Mouse (Mus musculus) v-Abl transformed pro-B cells (cell line): ENCODE measurements around the gene Slc2a5.

Source experiments
- in situ Hi-C, 2 experiments: fragments of 400-800 bp; cut with MboI; formaldehyde crosslinking; loops; one replicate each; pipeline ENCODE4 v1.15.1; 2025; ENCODE audit not compliant: unreplicated experiment in 2 of 2

Slc2a5 gene

DNA sequence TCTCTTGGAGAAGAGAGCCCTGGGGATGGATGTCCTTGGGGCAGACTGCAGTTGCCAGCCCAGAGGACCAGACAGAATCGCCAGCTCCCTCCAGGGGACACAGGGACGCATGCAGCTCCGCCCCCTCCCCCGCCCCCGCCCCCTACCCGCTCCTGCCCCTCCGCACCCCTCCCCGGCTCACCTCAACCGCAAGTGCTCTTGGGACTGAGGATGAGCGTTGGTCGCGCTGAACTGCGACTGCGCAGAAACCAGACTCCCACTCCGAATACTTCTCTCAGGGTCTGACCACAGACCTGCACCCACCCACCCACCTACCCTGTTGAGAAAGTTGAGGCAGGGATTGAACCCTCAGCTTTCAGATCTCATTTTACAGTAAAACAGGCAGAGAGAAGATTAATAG lies at the start of gene Slc2a5:
Gene Slc2a5, plus strand, starts transcription at position 229 of the 400 bp plus-strand sequence.
- in situ Hi-C loops, result loop anchor here (25.0 kb wide), 2 partner anchors 507 to 982 kb away; partner anchors contain the start of genes Cenps (in 1 of the 2) and Cort (in 1 of the 2)

DNA sequence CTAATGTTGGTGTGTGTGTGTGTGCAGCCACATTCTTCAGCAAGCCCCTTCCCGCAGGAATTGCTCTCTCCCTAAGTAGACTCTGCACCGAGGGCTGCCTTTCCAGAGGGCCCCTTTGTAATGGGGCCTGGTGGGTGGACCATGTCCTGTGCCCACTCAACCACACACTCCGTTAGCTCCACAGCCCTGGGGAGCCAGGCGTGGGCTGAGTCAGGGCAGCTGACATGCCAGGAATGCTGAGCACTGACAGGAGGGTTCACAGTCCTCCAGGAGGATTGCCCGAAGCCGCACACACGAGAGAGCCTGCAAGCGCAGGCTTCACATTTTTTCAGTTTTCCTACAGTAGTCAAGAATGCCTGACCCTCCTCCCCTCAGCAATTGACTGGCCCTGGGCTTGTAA lies 48.9 kb upstream of the Slc2a5 start:
- in situ Hi-C loops, result loop anchor here (5.0 kb wide), 1 partner anchor 33 kb away; no protein-coding TSS in a partner anchor

DNA sequence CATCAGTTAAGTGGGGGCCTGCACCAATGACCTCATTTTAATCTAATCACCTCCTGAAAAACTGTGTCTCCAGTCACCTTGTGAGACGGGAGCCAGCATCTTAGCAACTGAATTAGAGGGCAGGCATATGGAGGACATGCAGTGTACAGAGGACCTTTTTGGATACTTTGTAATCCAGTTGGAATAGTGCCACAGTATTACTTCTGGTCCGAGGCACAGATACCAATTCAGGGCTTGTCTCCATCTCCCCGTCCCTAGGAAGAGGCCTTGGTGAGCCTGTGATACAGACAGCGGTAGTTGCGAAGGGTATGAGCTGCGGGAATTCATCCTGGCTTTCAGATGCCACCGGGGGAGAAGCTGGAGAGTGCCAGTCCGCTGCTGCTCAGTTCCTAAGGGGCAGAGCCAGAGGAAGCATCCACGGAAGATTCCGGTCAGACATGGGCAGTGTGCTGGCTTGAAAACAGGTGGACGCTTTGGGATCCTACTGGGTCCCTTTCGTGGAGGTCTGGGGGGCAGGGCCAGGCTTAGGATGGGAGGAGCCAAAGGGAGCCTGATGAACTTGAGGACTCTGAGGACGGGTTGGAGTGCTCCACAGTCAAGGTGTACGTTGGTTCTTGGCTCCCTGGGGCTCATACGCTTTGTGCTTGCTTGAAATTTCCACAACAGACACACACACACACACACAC lies 46.5 kb upstream of the Slc2a5 start:
- in situ Hi-C loops, result loop anchor here (5.0 kb wide), 1 partner anchor 35 kb away; no protein-coding TSS in a partner anchor

DNA sequence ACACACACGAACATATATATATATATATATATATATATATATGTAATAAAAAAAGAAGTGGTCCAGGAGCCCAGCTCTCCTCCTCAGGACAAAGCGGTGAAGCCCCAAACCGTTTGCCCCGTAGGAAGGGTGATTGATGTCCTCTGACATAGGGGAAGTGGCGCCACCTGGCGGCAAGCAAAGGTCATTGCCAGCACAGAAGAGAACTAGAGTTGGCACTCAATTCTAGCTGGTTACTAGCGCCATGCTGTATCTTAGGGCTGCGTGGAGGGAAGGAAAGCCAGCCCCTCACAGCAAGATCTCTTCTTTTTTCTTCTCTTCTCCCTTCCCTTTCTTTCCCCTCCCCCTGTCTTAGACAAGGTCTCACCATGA lies 46.0 kb upstream of the Slc2a5 start:
- in situ Hi-C loops, result loop anchor here (5.0 kb wide), 1 partner anchor 36 kb away; no protein-coding TSS in a partner anchor

DNA sequence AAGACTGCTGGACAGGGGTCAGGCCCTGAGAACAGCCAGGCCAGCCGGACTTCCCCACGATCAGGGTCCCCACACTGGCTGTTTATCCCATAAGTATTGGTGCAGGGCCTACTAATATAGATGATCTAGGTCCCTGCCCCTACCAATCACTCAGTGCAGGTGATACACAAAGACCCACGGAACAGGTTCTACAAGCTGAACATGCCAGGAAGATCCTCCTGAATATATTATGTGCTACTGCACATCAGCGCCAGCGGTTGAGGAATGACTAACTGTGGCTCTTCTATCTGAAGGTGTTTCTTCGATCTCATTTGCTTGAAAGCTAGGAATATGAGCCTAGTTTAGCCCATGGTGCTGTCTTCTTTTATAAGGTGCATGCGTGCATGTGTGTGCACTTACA lies 43.7 kb upstream of the Slc2a5 start:
- in situ Hi-C loops, result no loop called here

DNA sequence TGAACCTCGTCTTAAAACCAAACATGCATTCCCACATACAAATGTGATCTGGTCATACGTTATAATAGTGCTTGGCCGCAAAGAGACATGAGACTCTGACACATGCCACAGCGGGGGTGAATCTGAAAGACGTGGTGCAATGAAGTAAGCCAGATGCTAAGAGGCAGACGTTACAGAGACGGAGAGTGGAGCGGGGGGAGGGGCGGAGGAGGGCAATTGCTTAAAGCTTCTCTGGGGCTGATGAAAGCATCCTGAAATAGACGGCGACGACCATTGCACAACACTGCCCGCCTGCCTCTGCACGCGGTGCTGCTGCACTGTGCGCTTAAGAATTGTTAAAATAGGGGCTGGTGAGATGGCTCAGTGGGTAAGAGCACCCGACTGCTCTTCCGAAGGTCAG lies 42.9 kb upstream of the Slc2a5 start:
- in situ Hi-C loops, result no loop called here

DNA sequence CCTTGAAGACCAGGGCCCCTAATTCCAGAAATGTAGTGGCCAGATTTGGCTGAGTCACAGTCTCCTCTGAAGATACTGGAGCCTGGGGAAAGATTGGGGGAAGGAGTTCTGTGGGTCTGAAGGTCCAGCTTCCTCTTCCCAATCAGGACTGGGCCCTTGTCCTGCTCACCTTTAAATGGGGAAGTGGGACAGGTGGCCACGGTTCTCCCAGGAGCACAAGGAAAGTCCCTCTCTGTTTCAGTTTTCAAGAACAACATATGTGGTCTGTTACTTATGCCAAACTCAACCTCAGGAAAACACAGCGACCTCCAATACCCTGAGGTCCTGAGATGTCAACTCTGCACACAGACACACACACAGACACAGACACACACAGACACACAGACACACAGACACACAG lies 40.4 kb upstream of the Slc2a5 start:
- in situ Hi-C loops, result no loop called here

DNA sequence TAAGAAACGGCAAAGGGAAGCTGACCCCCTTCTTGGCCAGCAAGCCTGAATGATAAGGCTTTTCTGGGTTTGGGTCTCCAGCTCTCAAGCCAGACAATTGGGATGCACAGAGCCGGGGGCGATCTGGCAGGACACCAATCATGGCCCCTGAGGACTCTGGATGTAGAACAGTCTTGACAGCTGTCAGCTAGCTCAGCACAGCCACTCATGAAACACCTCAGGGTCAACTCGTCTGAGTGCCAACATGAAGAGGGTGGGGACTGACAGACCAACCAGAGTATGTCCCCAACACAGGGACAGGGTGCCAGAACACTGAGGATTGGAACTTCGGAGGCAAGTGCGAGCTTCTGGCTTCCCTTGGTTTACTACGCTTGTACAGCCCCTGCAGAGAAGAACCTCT lies 39.8 kb upstream of the Slc2a5 start:
- in situ Hi-C loops, result no loop called here

DNA sequence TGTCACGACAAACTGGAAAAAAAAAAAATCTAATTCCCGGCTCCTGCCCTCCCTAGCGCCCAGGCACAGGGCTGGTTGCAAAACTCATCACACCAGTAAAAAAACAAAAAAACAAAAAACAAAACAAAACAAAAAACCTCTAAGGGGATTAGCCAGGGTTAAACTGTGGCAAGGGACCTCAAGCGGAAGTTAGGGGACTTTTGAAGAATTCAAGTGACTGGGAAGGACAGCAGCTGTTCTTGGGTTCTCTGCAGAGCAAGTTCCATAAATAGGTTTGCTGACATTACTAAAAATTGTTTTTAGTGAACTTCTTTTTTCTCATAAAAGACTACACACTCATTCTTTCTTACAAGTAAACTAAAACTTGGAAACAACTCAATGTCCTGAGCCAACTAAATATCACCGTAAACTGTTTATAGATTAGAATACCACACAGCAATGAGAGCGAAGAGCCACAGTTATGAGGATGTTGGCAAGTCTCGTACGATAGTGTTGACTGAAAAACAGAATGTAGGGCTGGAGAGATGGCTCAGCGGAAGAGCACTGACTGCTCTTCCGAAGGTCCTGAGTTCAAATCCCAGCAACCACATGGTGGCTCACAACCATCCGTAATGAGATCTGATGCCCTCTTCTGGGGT lies 38.6 kb upstream of the Slc2a5 start:
- in situ Hi-C loops, result no loop called here

DNA sequence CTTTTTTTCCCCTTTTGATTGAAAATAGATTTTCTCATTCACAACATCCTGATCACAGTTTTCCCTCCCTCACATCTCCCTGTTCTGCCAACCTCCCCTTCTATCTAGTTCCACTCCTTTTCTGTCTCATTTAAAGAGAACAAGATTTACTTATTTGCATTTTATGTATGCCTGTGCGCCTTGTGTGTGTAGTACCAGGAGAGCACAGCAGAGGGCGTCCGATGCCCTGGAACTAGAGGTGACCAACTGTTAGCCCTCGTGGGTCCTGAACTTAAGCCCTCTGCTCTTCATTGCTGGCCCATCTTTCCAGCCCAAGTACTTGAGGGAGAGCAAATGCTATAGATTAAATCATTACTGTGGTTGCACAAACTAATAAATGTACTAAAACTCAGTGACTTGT lies 33.7 kb upstream of the Slc2a5 start:
- in situ Hi-C loops, result no loop called here

DNA sequence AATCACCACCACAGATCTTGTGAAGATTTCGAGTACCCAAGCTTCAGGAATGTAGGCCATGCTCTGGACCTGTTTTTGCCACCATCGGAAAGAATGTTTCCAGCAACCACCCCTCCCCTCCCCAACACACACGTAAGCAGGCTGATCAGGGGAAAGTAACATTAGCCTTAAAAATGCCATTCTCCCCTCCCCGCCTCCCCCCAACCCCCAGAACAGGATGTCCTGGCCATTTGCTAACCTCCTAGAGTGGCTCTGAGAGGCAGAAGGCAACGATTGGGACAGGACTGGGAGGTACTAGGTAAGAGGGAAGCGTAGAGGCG lies 32.3 kb upstream of the Slc2a5 start:
- in situ Hi-C loops, result no loop called here

DNA sequence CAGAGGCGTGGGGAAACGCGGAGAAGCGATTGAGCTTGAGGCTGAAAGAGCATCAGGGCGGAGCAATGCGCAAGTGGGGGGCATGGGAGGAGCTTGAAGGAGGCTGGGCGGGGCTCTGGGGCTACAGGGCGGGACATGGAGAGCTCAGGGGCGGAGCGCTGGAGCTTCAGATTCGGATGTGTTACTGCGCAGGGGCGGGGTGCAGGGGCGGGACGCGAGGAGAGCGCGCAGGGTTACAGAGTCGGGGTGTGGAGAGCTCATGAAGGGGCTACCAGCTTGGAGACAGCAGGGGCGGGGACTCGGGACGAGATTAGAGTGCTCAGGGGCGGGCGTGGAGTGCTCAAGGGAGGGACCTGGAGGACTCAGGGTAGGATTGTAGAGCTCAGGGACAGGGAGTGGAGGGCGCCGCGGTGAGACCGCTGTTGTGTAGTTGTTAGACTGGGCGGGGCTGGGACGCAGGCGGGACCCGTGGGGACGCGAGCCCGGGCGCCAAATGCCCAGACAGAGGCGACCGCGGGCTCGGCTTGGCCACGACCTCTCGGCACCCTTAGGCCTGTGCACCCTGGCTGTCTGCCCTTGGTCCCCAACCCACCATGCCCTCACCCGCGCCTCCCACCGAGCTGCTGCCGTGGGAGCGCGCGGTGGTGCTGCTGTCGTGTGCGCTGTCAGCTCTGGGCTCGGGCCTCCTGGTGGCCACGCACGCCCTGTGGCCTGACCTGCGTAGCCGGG lies 31.8 kb upstream of the Slc2a5 start, which contains the start of gene Gpr157:
Gene Gpr157, plus strand, starts transcription at position 205 of the 729 bp plus-strand sequence.
- in situ Hi-C loops, result no loop called here

DNA sequence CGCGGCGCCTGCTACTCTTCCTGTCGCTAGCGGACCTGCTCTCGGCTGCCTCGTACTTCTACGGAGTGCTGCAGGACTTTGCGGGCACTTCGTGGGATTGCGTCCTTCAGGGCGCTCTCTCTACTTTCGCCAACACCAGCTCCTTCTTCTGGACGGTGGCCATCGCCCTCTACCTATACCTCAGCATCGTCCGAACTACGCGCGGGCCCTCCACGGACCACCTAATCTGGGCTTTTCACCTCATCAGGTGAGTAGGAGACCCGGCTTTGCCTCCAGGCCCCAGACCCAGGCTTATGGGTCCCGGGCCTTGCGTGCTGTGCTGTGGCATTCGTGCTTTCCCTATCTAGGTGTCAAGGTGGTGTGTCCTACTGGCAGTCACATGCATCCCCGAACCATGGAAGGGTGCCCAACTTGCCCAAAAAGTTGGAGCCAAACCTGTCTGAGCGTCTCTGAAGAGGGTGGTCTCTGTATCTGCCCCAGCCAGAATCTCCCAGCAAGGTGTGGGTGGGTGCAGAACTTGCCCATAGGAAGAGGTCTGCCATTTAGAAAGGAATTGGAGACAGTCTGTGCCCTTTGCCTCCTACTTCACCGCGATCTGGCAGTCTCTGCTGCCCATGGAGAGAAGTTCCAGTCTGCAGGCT lies 31.1 kb upstream of the Slc2a5 start:
- in situ Hi-C loops, result no loop called here

DNA sequence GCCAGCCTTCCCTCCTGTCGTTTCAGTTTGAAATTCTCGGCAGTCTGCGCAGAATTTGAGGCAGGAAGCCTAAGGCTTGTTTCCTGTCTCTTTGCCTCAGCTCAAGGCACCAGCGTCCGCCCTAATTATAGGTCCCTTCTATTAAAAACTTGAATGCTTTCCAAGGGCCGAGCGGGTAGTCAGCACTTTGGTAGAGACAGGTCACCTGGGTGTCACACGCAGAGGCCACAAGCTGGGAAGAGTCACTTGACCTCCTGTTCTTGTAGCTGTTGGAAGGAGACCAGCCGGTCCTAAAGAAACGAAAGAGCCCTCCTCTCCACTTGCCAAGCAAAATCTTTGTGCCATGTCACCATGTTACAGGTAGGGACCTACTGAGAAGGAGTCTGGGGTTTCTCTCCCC lies 30.0 kb upstream of the Slc2a5 start:
- in situ Hi-C loops, result no loop called here

DNA sequence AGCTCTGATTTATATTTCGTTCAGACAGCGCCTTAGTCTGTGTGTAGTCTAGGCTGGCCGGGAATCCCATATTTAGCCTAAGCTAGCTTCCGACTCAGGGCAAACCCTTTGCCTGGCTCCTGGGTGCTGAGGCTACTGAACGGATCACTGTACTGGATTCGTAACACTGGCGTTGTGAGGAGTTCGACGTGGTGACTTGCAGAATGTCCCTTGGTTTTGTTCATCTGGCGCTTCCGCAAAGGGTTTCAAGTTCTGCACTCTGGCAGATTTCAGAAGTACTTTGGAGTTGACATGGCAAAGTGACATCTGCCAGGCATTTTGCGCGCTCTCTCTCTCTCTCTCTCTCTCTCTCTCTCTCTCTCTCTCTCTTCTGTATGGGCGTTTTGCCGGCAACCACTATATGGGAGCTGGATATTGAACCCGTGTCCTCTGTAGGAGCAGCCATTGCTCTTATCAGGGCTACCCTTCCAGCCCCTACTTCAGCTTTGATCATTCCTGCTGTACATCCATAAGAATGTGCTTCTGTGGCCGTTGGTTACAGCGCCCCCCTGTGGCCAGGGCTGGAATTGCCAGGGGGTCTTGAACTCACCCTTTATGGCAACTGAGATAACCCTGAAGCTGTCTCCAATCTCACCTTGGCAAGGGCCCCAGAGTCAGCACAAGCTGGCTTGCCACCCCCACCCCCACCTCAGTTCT lies 27.0 kb upstream of the Slc2a5 start:
- in situ Hi-C loops, result loop anchor here (10.0 kb wide), 2 partner anchors 57 to 117 kb away; no protein-coding TSS in a partner anchor

DNA sequence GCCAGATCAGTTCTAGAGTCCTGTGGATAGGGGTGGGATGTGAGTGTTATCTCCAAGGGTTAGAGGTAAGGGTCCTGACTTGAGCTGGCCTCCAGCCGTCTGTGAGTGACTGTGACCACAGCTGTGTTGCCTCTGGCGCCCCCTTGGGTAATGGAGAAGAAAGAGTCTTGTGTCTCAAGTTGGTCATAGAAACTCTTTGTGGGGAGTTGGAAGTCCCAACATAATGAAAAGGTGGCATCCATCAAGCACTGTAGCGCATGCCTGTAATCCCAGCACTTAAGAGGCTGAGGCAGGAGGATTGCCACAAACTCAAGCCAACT lies 26.5 kb upstream of the Slc2a5 start:
- in situ Hi-C loops, result loop anchor here (10.0 kb wide), 2 partner anchors 58 to 118 kb away; no protein-coding TSS in a partner anchor

DNA sequence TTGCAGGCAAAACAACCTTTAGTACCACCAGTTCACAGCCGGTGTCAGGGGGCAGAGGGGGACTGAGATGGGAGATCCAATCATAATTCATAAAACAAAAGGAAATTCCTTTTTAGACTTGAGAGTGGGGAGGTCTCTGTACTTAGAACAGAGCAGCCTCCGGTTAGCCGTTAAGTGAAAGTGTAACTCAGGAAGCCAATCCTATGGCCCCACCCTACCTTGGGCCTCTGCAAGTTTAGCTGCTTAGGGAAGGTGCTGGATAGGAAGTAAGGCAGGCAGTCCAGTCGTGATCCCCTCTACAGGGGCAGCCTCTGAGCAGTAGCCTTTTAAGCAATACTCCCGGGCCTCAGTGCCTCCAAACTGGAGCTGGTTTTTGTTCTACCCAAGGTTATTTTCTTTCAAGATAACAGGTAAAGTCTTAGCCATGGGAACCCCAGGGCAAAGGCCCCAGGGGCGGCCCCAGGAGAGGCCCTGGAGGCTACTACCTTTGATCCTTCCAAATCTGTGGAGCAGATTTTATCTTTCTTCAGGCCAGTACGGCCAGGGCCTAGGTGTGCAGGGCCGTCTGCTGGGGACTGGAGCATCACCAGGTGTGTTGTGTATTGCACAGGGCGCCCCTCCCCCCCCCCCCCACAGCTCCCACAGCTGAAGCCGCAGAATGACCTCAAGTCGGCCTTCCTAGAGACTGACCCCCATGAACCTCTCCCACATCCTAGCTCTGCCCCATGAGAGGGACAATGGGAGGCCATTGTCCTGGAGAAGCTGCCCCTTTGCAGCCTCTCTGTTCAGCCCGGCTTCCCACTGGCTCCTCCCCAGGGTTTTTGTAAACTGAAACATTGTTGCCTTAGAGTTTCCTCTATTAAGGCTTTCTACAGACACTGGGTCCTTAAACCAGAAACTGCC lies 25.3 kb upstream of the Slc2a5 start:
- in situ Hi-C loops, result loop anchor here (10.0 kb wide), 2 partner anchors 59 to 119 kb away; no protein-coding TSS in a partner anchor

DNA sequence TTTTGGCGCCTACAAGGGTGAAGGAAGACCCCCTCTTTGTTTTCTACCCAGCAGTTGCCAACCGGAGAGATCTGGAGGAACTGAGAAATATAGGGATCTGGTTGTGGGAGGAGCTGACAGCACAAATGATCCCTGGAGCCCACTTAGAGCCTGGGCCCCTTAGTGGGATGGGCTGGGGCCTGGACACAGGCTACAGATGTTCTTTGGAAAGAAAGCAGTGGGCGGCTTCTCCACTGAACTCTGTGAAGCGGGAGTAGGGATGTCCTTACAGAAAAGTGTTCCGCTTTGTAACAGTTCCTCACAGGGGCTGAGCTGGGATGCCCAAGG lies 24.7 kb upstream of the Slc2a5 start:
- in situ Hi-C loops, result loop anchor here (10.0 kb wide), 2 partner anchors 60 to 120 kb away; no protein-coding TSS in a partner anchor

DNA sequence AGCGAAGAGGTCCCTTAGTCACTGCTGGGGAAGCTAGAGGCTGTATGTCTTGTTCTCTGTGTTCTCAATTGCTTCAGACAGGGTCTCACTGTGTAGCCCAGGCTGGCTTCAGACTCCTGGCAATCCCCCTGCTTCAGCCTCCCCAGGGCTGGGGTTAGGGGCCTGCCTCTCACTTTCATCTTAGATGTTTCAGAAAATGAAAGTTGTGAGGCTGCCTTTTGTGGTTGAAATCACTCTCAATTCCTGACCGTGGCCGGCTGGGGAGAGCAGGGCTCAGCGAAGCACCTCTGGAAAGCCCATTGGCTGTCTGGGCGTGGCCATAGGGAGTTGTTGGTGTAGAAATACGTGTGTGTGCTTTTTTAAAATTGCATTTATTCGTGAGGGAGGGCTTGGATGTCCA lies 22.8 kb upstream of the Slc2a5 start:
- in situ Hi-C loops, result loop anchor here (10.0 kb wide), 2 partner anchors 62 to 122 kb away; no protein-coding TSS in a partner anchor
